Mouse (Mus musculus): ENCODE measurements at regions not wholly inside any gene's neighbourhood (a gene's known extent, or its start where the extent isn't known, plus 50 kb on each side); places are given as distances from the start of the nearest gene placed in this dataset.
A peak's percentile ranks its signal among the peaks of the same experiment; 100 is the strongest.

- DNase-seq, result peak; percentile 10 to 11
Observed at GRCm38 (mm10) chr14:106052585-106053551, 53.1 kb upstream of the Trim52 start.

Data from heart, adult 18-20 months (tissue).